Mouse (Mus musculus): Measurements from ENCODE around the gene Iqcf3. TPM values are rescaled to one million over a fixed set of nuclear protein-coding genes. Genes with fewer than 3 reads are reported as not detected.
"Not testable (repeated sequence)": the region's sequence is repeated elsewhere in the genome, so short reads cannot be mapped to it uniquely, and the experiment has no call there.

Gene Iqcf3
- total RNA-seq, 4 experiments from 2014 or later: not detected

- no peak for DNase-seq (ENCODE audit: low spot score in 2 of 2)
Measured at GRCm38 (mm10) chr9:106512729-106513450, 48.5 kb downstream of the Iqcf3 start.

- DNase-seq (ENCODE audit: low spot score in 2 of 2): no peak
Measured at GRCm38 (mm10) chr9:106509356-106509755, 52.1 kb downstream of the Iqcf3 start.

- no peak for DNase-seq (ENCODE audit: low spot score in 2 of 2)
Measured at GRCm38 (mm10) chr9:106504246-106504645, 57.2 kb downstream of the Iqcf3 start.

- no peak for DNase-seq (ENCODE audit: low spot score in 2 of 2)
Measured at GRCm38 (mm10) chr9:106501846-106502245, 59.6 kb downstream of the Iqcf3 start.

- DNase-seq (ENCODE audit: low spot score in 2 of 2): no peak
Measured at GRCm38 (mm10) chr9:106499667-106500066, 61.8 kb downstream of the Iqcf3 start, which contains the start of gene Iqcf1. Gene Iqcf1, plus strand, starts transcription at chr9:106499967.

- DNase-seq (ENCODE audit: low spot score in 2 of 2): not testable (repeated sequence)
Measured at GRCm38 (mm10) chr9:106487602-106488001, 73.8 kb downstream of the Iqcf3 start.

GRCm38 (mm10) chr9:106485076-106485475 is 76.4 kb downstream of the Iqcf3 start:
- no peak for DNase-seq (ENCODE audit: low spot score in 2 of 2)

- DNase-seq (ENCODE audit: low spot score in 2 of 2): no peak
Measured at GRCm38 (mm10) chr9:106483606-106484005, 77.8 kb downstream of the Iqcf3 start.

- peak in 1 of 2 experiments; percentile 1 for DNase-seq (ENCODE audit: low spot score in 2 of 2)
Measured at GRCm38 (mm10) chr9:106483136-106483535, 78.3 kb downstream of the Iqcf3 start.

GRCm38 (mm10) chr9:106482578-106483115 is 78.8 kb downstream of the Iqcf3 start:
- no peak for DNase-seq (ENCODE audit: low spot score in 2 of 2)

- peak in 1 of 2 experiments; percentile 1 for DNase-seq (ENCODE audit: low spot score in 2 of 2)
Measured at GRCm38 (mm10) chr9:106481676-106482075, 79.8 kb downstream of the Iqcf3 start.

GRCm38 (mm10) chr9:106481075-106481474 is 80.4 kb downstream of the Iqcf3 start:
- DNase-seq (ENCODE audit: low spot score in 2 of 2): peak in 1 of 2 experiments; percentile 1

- peak in 1 of 2 experiments; percentile 2 for DNase-seq (ENCODE audit: low spot score in 2 of 2)
Measured at GRCm38 (mm10) chr9:106480541-106480940, 80.9 kb downstream of the Iqcf3 start.

- peak in 1 of 2 experiments; percentile 1 for DNase-seq (ENCODE audit: low spot score in 2 of 2)
Measured at GRCm38 (mm10) chr9:106478101-106478500, 83.3 kb downstream of the Iqcf3 start.

GRCm38 (mm10) chr9:106477649-106478048 is 83.8 kb downstream of the Iqcf3 start:
- DNase-seq (ENCODE audit: low spot score in 2 of 2): peak in 1 of 2 experiments; percentile 2

GRCm38 (mm10) chr9:106476924-106477484 is 84.4 kb downstream of the Iqcf3 start, which contains the start of gene Parp3:
Gene Parp3, minus strand, starts transcription at chr9:106476949.
- DNase-seq (ENCODE audit: low spot score in 2 of 2): peak; percentile 99 to 100

- DNase-seq (ENCODE audit: low spot score in 2 of 2): peak; percentile 62 to 72
Measured at GRCm38 (mm10) chr9:106476002-106476923, 85.2 kb downstream of the Iqcf3 start.

- no peak for DNase-seq (ENCODE audit: low spot score in 2 of 2)
Measured at GRCm38 (mm10) chr9:106475663-106476001, 85.8 kb downstream of the Iqcf3 start, which contains the start of gene Rrp9. Gene Rrp9, plus strand, starts transcription at chr9:106475963.

GRCm38 (mm10) chr9:106475046-106475445 is 86.4 kb downstream of the Iqcf3 start:
- peak; percentile 15 to 43 for DNase-seq (ENCODE audit: low spot score in 2 of 2)

GRCm38 (mm10) chr9:106474456-106474855 is 87.0 kb downstream of the Iqcf3 start:
- DNase-seq (ENCODE audit: low spot score in 2 of 2): peak; percentile 43 to 52

- DNase-seq (ENCODE audit: low spot score in 2 of 2): peak; percentile 5 to 12
Measured at GRCm38 (mm10) chr9:106473753-106474105, 87.7 kb downstream of the Iqcf3 start.

Data from gastrocnemius, adult 8-10 months (tissue).